ENCODE assay signal across 8 mouse cellular contexts in genomic region chr3:37875331-37876015, GRCm38 (mm10).
DNase-seq lines count a peak whose midpoint lies in the region; ATAC-seq lines count a peak whose summit lies in the region.

No protein-coding gene starts in this region.

- H3K9me3 ChIP-seq in hindbrain, embryonic 14.5 days (ENCODE audit: control insufficient read depth, low read length): no peaks in the 10 kb centered on the region
- H3K9me3 ChIP-seq in limb, embryonic 15.5 days: no peaks in the 10 kb centered on the region

- H3K4me2 ChIP-seq in hindbrain, embryonic 14.5 days (replicated peaks): no peak overlapping the region
- H3K4me2 ChIP-seq in limb, embryonic 15.5 days: no peak overlapping the region

- H3K27me3 ChIP-seq in hindbrain, embryonic 14.5 days (ENCODE audit: control insufficient read depth, insufficient read depth, low read length): no peaks in the 10 kb centered on the region
- no peaks in the 10 kb centered on the region for H3K27me3 ChIP-seq in limb, embryonic 15.5 days

- no peaks in the 10 kb centered on the region for H3K36me3 ChIP-seq in hindbrain, embryonic 14.5 days (replicated peaks; ENCODE audit: control insufficient read depth, insufficient read depth)
- H3K36me3 ChIP-seq in limb, embryonic 15.5 days: no peaks in the 10 kb centered on the region

- no peak overlapping the region for H3K4me3 ChIP-seq in hindbrain, embryonic 14.5 days (replicated peaks; ENCODE audit: low read length)
- H3K4me3 ChIP-seq in limb, embryonic 15.5 days: no peak overlapping the region

- peak overlapping the region; percentile 56 for H3K27ac ChIP-seq in hindbrain, embryonic 14.5 days
- H3K27ac ChIP-seq in limb, embryonic 15.5 days: peak overlapping the region; percentile 92

- no peak overlapping the region for H3K9ac ChIP-seq in hindbrain, embryonic 14.5 days
- H3K9ac ChIP-seq in limb, embryonic 15.5 days: no peak overlapping the region

- peak; percentile 80; the same call in 1 of the 2 replicates for ATAC-seq in hindbrain, embryonic 14.5 days (ENCODE audit: low FRiP score)
- peak; percentile 93 for ATAC-seq in limb, embryonic 15.5 days (ENCODE audit: insufficient number of reproducible peaks, low FRiP score, low TSS enrichment, low read depth)
- no peak for ATAC-seq in inflammation-experienced regulatory T-cells, adult 6 months

- 37% methylated on average over 6 of the region's 6 CpGs for WGBS in hindbrain, embryonic 14.5 days
- WGBS in limb, embryonic 15.5 days: 17% methylated on average over 6 of the region's 6 CpGs

- H3K4me1 ChIP-seq in hindbrain, embryonic 14.5 days (replicated peaks; ENCODE audit: control insufficient read depth, insufficient read depth, low read length): peaks cover 7% of the 10 kb centered on the region; the same call in 1 of the 2 replicates
- peaks cover 19% of the 10 kb centered on the region for H3K4me1 ChIP-seq in limb, embryonic 15.5 days

- DNase-seq in 3134 (ENCODE audit: extremely low read depth, insufficient read length, low spot score): peak; percentile 93
- DNase-seq in adrenal gland, adult 8-10 months: peak; percentile 56
- peak; percentile 81 to 85 for DNase-seq in gastrocnemius, adult 8-10 months (ENCODE audit: low spot score in 2 of 2)
- peak; percentile 42 for DNase-seq in hindbrain, embryonic 14.5 days (ENCODE audit: low spot score)
- DNase-seq in neural tube, embryonic 10.5 days (ENCODE audit: extremely low spot score, low spot score): peak; percentile 27
- DNase-seq in spleen, adult 18-20 months: no peak

Comparison
In these comparisons a context has a peak if more than half of its experiments do, and no peak if none do; other contexts are left out.
1. DNase-seq: peak in 3134 (single experiment), adrenal gland, adult 8-10 months (single experiment), gastrocnemius, adult 8-10 months (2 of 2), hindbrain, embryonic 14.5 days (single experiment) and neural tube, embryonic 10.5 days (single experiment); none in spleen, adult 18-20 months (0 of 2).